Mouse (Mus musculus): ENCODE results near the gene Bckdk. TPM values are rescaled to one million over a fixed set of nuclear protein-coding genes. Genes with fewer than 3 reads are reported as not detected.
A peak's percentile ranks its signal among the peaks of the same experiment; 100 is the strongest.
"Not testable (repeated sequence)": the region's sequence is repeated elsewhere in the genome, so short reads cannot be mapped to it uniquely, and the experiment has no call there.

The Bckdk gene
- polyA plus RNA-seq, 1 experiment from 2014 or later: 67.1 TPM

GRCm38 (mm10) chr7:127890798-127891197 lies 13.1 kb upstream of the Bckdk start, which contains the start of gene Prss53:
Gene Prss53, minus strand, starts transcription at chr7:127890970.
- Histone ChIP-seq H3K4me3 (ENCODE audit: low read length) (no peak within 1 kb of the TSS), H3K9me3 (ENCODE audit: control insufficient read depth, low read length) (no peaks in the 10 kb centered on the region), H3K27ac (ENCODE audit: low read depth, low read length) (no peak within 1 kb of the TSS), H3K36me3 (ENCODE audit: control insufficient read depth, insufficient read depth, low read length) (peaks cover 24% of the 10 kb centered on the region), H3K4me1 (ENCODE audit: control insufficient read depth, insufficient read depth, low read depth, low read length) (peaks cover 7% of the 10 kb centered on the region), H3K9ac (ENCODE audit: low read depth, low read length) (no peak within 1 kb of the TSS), H3K4me2 (ENCODE audit: low read length) (no peak within 1 kb of the TSS), H3K27me3 (replicated peaks; ENCODE audit: control insufficient read depth, insufficient read depth, low read length) (no peaks in the 10 kb centered on the region)
- ATAC-seq: no peak
- WGBS: 31% methylated on average over 4 of the region's 4 CpGs

GRCm38 (mm10) chr7:127894480-127894879 lies 9.4 kb upstream of the Bckdk start:
- Histone ChIP-seq H3K4me3 (ENCODE audit: low read length) (peak overlapping the region; percentile 79), H3K4me1 (ENCODE audit: control insufficient read depth, insufficient read depth, low read depth, low read length) (peaks cover 7% of the 10 kb centered on the region), H3K27ac (ENCODE audit: low read depth, low read length) (no peak overlapping the region), H3K9ac (ENCODE audit: low read depth, low read length) (peak overlapping the region; percentile 75; the same call in 1 of the 2 replicates), H3K9me3 (ENCODE audit: control insufficient read depth, low read length) (no peaks in the 10 kb centered on the region), H3K36me3 (ENCODE audit: control insufficient read depth, insufficient read depth, low read length) (peaks cover 4% of the 10 kb centered on the region; the same call in 1 of the 2 replicates), H3K4me2 (ENCODE audit: low read length) (peak overlapping the region; percentile 88), H3K27me3 (replicated peaks; ENCODE audit: control insufficient read depth, insufficient read depth, low read length) (no peaks in the 10 kb centered on the region)
- ATAC-seq: no peak
- WGBS: 85% methylated on average over 5 of the region's 5 CpGs

- Histone ChIP-seq H3K4me1 (ENCODE audit: control insufficient read depth, insufficient read depth, low read depth, low read length) (peaks cover 7% of the 10 kb centered on the region), H3K9me3 (ENCODE audit: control insufficient read depth, low read length) (no peaks in the 10 kb centered on the region), H3K36me3 (ENCODE audit: control insufficient read depth, insufficient read depth, low read length) (no peaks in the 10 kb centered on the region), H3K27ac (ENCODE audit: low read depth, low read length) (peak within 1 kb of the TSS; percentile 80), H3K9ac (ENCODE audit: low read depth, low read length) (peak within 1 kb of the TSS; percentile 75), H3K27me3 (replicated peaks; ENCODE audit: control insufficient read depth, insufficient read depth, low read length) (no peaks in the 10 kb centered on the region), H3K4me2 (ENCODE audit: low read length) (peak within 1 kb of the TSS; percentile 88), H3K4me3 (ENCODE audit: low read length) (peak within 1 kb of the TSS; percentile 79)
- 0% methylated on average over 26 of the region's 26 CpGs for WGBS
- ATAC-seq: peak; percentile 98
These were observed 8.4 kb upstream of the Bckdk start, which contains the start of the genes Gm21974 and Vkorc1 for GRCm38 (mm10) chr7:127895442-127895841. Gene Gm21974, minus strand, starts transcription at chr7:127895454. Gene Vkorc1, minus strand, starts transcription at chr7:127895617.

GRCm38 (mm10) chr7:127895891-127896290 lies 8.0 kb upstream of the Bckdk start:
- peak; percentile 10 for ATAC-seq
- Histone ChIP-seq H3K4me3 (ENCODE audit: low read length) (peak overlapping the region; percentile 79), H3K4me2 (ENCODE audit: low read length) (peak overlapping the region; percentile 88)
- not testable (repeated sequence) for H3K36me3 ChIP-seq (ENCODE audit: control insufficient read depth, insufficient read depth, low read length); H3K27ac ChIP-seq (ENCODE audit: low read depth, low read length); H3K9me3 ChIP-seq (ENCODE audit: control insufficient read depth, low read length); H3K27me3 ChIP-seq (replicated peaks; ENCODE audit: control insufficient read depth, insufficient read depth, low read length); H3K9ac ChIP-seq (ENCODE audit: low read depth, low read length); H3K4me1 ChIP-seq (ENCODE audit: control insufficient read depth, insufficient read depth, low read depth, low read length)
- WGBS: 72% methylated on average over 7 of the region's 7 CpGs

GRCm38 (mm10) chr7:127896384-127896783 lies 7.5 kb upstream of the Bckdk start:
- WGBS: 61% methylated on average over 13 of the region's 13 CpGs
- Histone ChIP-seq H3K36me3 (ENCODE audit: control insufficient read depth, insufficient read depth, low read length) (no peaks in the 10 kb centered on the region), H3K9me3 (ENCODE audit: control insufficient read depth, low read length) (no peaks in the 10 kb centered on the region), H3K4me1 (ENCODE audit: control insufficient read depth, insufficient read depth, low read depth, low read length) (peaks cover 7% of the 10 kb centered on the region), H3K4me2 (ENCODE audit: low read length) (no peak overlapping the region), H3K9ac (ENCODE audit: low read depth, low read length) (no peak overlapping the region), H3K27me3 (replicated peaks; ENCODE audit: control insufficient read depth, insufficient read depth, low read length) (no peaks in the 10 kb centered on the region), H3K27ac (ENCODE audit: low read depth, low read length) (no peak overlapping the region), H3K4me3 (ENCODE audit: low read length) (no peak overlapping the region)
- no peak for ATAC-seq

GRCm38 (mm10) chr7:127897542-127897941 lies 6.3 kb upstream of the Bckdk start:
- H3K4me2 ChIP-seq (ENCODE audit: low read length): no peak overlapping the region
- WGBS: 90% methylated on average over 7 of the region's 7 CpGs
- H3K4me3 ChIP-seq (ENCODE audit: low read length): no peak overlapping the region
- H3K27me3 ChIP-seq (replicated peaks; ENCODE audit: control insufficient read depth, insufficient read depth, low read length): no peaks in the 10 kb centered on the region
- H3K36me3 ChIP-seq (ENCODE audit: control insufficient read depth, insufficient read depth, low read length): no peaks in the 10 kb centered on the region
- no peak overlapping the region for H3K9ac ChIP-seq (ENCODE audit: low read depth, low read length)
- H3K9me3 ChIP-seq (ENCODE audit: control insufficient read depth, low read length): no peaks in the 10 kb centered on the region
- peaks cover 7% of the 10 kb centered on the region for H3K4me1 ChIP-seq (ENCODE audit: control insufficient read depth, insufficient read depth, low read depth, low read length)
- H3K27ac ChIP-seq (ENCODE audit: low read depth, low read length): no peak overlapping the region
- no peak for ATAC-seq

- no peak overlapping the region for H3K4me2 ChIP-seq (ENCODE audit: low read length)
- H3K27me3 ChIP-seq (replicated peaks; ENCODE audit: control insufficient read depth, insufficient read depth, low read length): no peaks in the 10 kb centered on the region
- peaks cover 7% of the 10 kb centered on the region for H3K4me1 ChIP-seq (ENCODE audit: control insufficient read depth, insufficient read depth, low read depth, low read length)
- H3K9me3 ChIP-seq (ENCODE audit: control insufficient read depth, low read length): no peaks in the 10 kb centered on the region
- no peak overlapping the region for H3K4me3 ChIP-seq (ENCODE audit: low read length)
- no peaks in the 10 kb centered on the region for H3K36me3 ChIP-seq (ENCODE audit: control insufficient read depth, insufficient read depth, low read length)
- no peak overlapping the region for H3K9ac ChIP-seq (ENCODE audit: low read depth, low read length)
- 38% methylated on average over 10 of the region's 10 CpGs for WGBS
- H3K27ac ChIP-seq (ENCODE audit: low read depth, low read length): no peak overlapping the region
- no peak for ATAC-seq
These were observed 5.5 kb upstream of the Bckdk start for GRCm38 (mm10) chr7:127898179-127898956.

GRCm38 (mm10) chr7:127899997-127900396 lies 3.9 kb upstream of the Bckdk start:
- Histone ChIP-seq H3K27me3 (replicated peaks; ENCODE audit: control insufficient read depth, insufficient read depth, low read length) (no peaks in the 10 kb centered on the region), H3K4me3 (ENCODE audit: low read length) (no peak overlapping the region), H3K4me1 (ENCODE audit: control insufficient read depth, insufficient read depth, low read depth, low read length) (peaks cover 6% of the 10 kb centered on the region), H3K4me2 (ENCODE audit: low read length) (no peak overlapping the region), H3K27ac (ENCODE audit: low read depth, low read length) (no peak overlapping the region), H3K9ac (ENCODE audit: low read depth, low read length) (no peak overlapping the region), H3K36me3 (ENCODE audit: control insufficient read depth, insufficient read depth, low read length) (no peaks in the 10 kb centered on the region), H3K9me3 (ENCODE audit: control insufficient read depth, low read length) (no peaks in the 10 kb centered on the region)
- 52% methylated on average over 7 of the region's 7 CpGs for WGBS
- no peak for ATAC-seq

- H3K27me3 ChIP-seq (replicated peaks; ENCODE audit: control insufficient read depth, insufficient read depth, low read length): no peaks in the 10 kb centered on the region
- H3K9me3 ChIP-seq (ENCODE audit: control insufficient read depth, low read length): no peaks in the 10 kb centered on the region
- H3K4me2 ChIP-seq (ENCODE audit: low read length): no peak overlapping the region
- H3K4me3 ChIP-seq (ENCODE audit: low read length): no peak overlapping the region
- H3K4me1 ChIP-seq (ENCODE audit: control insufficient read depth, insufficient read depth, low read depth, low read length): peaks cover 9% of the 10 kb centered on the region
- no peak overlapping the region for H3K27ac ChIP-seq (ENCODE audit: low read depth, low read length)
- WGBS: 78% methylated on average over 2 of the region's 2 CpGs
- ATAC-seq: no peak
- H3K9ac ChIP-seq (ENCODE audit: low read depth, low read length): no peak overlapping the region
- H3K36me3 ChIP-seq (ENCODE audit: control insufficient read depth, insufficient read depth, low read length): no peaks in the 10 kb centered on the region
These were observed 2.1 kb upstream of the Bckdk start for GRCm38 (mm10) chr7:127901772-127902171.
